Mouse (Mus musculus) embryonic facial prominence, embryonic 11.5 days (tissue): ENCODE results near the gene Ddx21. TPM values are rescaled to one million over a fixed set of nuclear protein-coding genes. Genes with fewer than 3 reads are reported as not detected.
A peak's percentile ranks its signal among the peaks of the same experiment; 100 is the strongest.

Source experiments
- ATAC-seq: fragments of 200-750 bp; cut with Nextera tagmentation; replicated peaks from 2 replicates; pipeline ENCODE4 v1.8.0; 2017; ENCODE audit warnings: low read depth; ENCODE audit not compliant: insufficient number of reproducible peaks, low FRiP score, low TSS enrichment
- DNase-seq: peaks from one replicate; pipeline ENCODE4 v3.0.0-alpha.2; 2015; ENCODE audit warnings: low spot score
- H3K27ac ChIP-seq: fragments of 300-500 bp; sonication (generic); replicated peaks from 2 replicates; pipeline ENCODE4 v1.5.1; 2014; ENCODE audit warnings: mild to moderate bottlenecking, low read depth, low read length, control low read depth
- H3K27me3 ChIP-seq: fragments of 300-500 bp; sonication (generic); 2 replicates; pipeline ENCODE4 v1.6.1; 2014; ENCODE audit warnings: mild to moderate bottlenecking, low read length, moderate library complexity, mixed read lengths; ENCODE audit not compliant: control insufficient read depth, insufficient read depth
- H3K36me3 ChIP-seq: fragments of 300-500 bp; sonication (generic); replicated peaks from 2 replicates; pipeline ENCODE4 v1.6.1; 2014; ENCODE audit warnings: low read depth, mild to moderate bottlenecking, low read length, moderate library complexity, mixed read lengths; ENCODE audit not compliant: control insufficient read depth, insufficient read depth
- H3K4me1 ChIP-seq: fragments of 300-500 bp; sonication (generic); 2 replicates; pipeline ENCODE4 v1.6.1; 2014; ENCODE audit warnings: low read length, mixed read lengths; ENCODE audit not compliant: control insufficient read depth, insufficient read depth
- H3K4me2 ChIP-seq: fragments of 300-500 bp; sonication (generic); 2 replicates; pipeline ENCODE4 v1.6.1; 2014; ENCODE audit warnings: low read depth, mild to moderate bottlenecking, control low read depth, low read length, moderate library complexity
- H3K4me3 ChIP-seq: fragments of 300-500 bp; sonication (generic); 2 replicates; pipeline ENCODE4 v1.5.1; 2014; ENCODE audit warnings: low read depth, low read length, control low read depth
- H3K9ac ChIP-seq: fragments of 300-500 bp; sonication (generic); replicated peaks from 2 replicates; pipeline ENCODE4 v1.6.1; 2014; ENCODE audit warnings: mild to moderate bottlenecking, control low read depth, low read length
- H3K9me3 ChIP-seq: fragments of 300-500 bp; sonication (generic); replicated peaks from 2 replicates; pipeline ENCODE4 v1.6.1; 2016; ENCODE audit warnings: mild to moderate bottlenecking, low read length, inconsistent platforms, mixed read lengths; ENCODE audit not compliant: control insufficient read depth
- WGBS: fragments of 180-500 bp; shearing (Covaris S2); extraction: QIAGEN DNeasy Blood & Tissue Kit; methylation state at CpG from one replicate; pipeline ENCODE4 v1.1.7; 2014; 5-methylcytosine and 5-hydroxymethylcytosine counted together
- polyA plus RNA-seq: library from polyadenylated mRNA; unstranded; fragments of >200 nt; fragmentation: Nextera tagmentation; extraction: Ambion mirVana; gene quantifications from 2 replicates; pipeline ENCODE4 v1.2.1, GENCODE M21; 2014

Gene Ddx21
- 38.6 and 40.8 TPM in 2 replicates for polyA plus RNA-seq

DNA sequence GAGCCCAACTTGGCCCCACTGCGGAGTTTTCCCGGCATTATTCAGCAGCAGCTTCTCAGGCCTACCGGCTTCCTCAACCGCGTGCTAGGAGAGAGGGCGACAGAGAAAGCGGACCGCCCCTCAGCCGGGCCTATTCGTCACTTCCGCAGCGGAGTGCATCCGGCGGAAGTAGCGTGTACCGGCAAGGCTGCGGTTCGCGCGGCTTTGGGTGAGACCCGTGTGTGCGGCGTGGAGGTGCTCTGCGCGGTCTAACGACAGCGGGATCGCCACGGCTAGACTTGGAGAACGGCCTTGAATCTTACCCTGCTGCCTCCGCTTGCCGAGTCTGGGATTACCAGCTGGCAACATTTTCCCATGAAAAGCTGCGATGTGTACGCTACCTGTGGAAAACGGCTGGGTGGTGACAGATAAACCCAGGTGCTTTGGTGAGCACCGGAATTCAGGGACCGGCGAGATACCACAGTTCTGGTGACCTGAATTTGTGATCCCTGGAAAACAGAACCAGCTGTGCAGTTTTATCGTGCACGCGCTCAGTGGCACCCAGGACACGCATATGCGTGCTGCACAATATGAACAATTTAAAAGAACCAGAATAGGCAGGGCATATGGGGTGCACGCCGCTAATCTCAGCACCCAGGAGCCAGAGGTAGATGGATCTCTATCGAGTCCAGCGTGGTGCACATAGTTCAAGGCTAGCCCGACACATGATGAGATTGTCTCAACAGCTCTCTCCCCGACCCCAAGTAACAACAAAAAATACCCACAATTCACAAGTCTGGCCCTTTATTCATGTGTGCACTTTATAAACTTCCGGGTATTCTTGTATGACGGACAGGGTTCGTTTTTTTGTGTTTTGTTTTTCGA is at the start of gene Ddx21:
Ddx21 (minus strand) TSS at position 105 of the 864 bp plus-strand sequence.
- 6% methylated on average over 53 of the region's 53 CpGs for WGBS

GRCm38 (mm10) chr10:62650881-62651810 is 49.1 kb upstream of the Ddx21 start, which contains the start of gene Ddx50:
TSS of gene Ddx50 (minus strand) at chr10:62651218.
- Histone ChIP-seq H3K4me3 (peak within 1 kb of the TSS; percentile 92), H3K9me3 (no peaks in the 10 kb centered on the region), H3K27me3 (no peaks in the 10 kb centered on the region), H3K9ac (peak within 1 kb of the TSS; percentile 89), H3K36me3 (no peaks in the 10 kb centered on the region; the same call in 1 of the 2 replicates), H3K4me2 (peak within 1 kb of the TSS; percentile 71), H3K4me1 (no peaks in the 10 kb centered on the region), H3K27ac (peak within 1 kb of the TSS; percentile 88)
- WGBS: under 1% methylated on average over 85 of the region's 89 CpGs
- DNase-seq (peak; percentile 100), ATAC-seq (peak; percentile 100)

More for the DNA sequence above, at the start of gene Ddx21:
- Histone ChIP-seq H3K27me3 (no peaks in the 10 kb centered on the region), H3K4me1 (no peaks in the 10 kb centered on the region), H3K9ac (peak within 1 kb of the TSS; percentile 87), H3K9me3 (no peaks in the 10 kb centered on the region), H3K4me3 (peak within 1 kb of the TSS; percentile 91), H3K36me3 (no peaks in the 10 kb centered on the region; the same call in none of the 2 replicates), H3K27ac (peak within 1 kb of the TSS; percentile 28; the same call in 1 of the 2 replicates), H3K4me2 (peak within 1 kb of the TSS; percentile 91)
- ATAC-seq: peak; percentile 96
- peak; percentile 97 for DNase-seq

- H3K27ac ChIP-seq: peak overlapping the region; percentile 85
- DNase-seq: no peak
- H3K36me3 ChIP-seq: no peaks in the 10 kb centered on the region; the same call in 1 of the 2 replicates
- no peaks in the 10 kb centered on the region for H3K27me3 ChIP-seq
- ATAC-seq: no peak
- no peaks in the 10 kb centered on the region for H3K9me3 ChIP-seq
- H3K4me1 ChIP-seq: no peaks in the 10 kb centered on the region
- H3K4me3 ChIP-seq: peak overlapping the region; percentile 92
- under 1% methylated on average over 17 of the region's 17 CpGs for WGBS
- peak overlapping the region; percentile 71 for H3K4me2 ChIP-seq
- peak overlapping the region; percentile 89 for H3K9ac ChIP-seq
These were observed 48.3 kb upstream of the Ddx21 start for GRCm38 (mm10) chr10:62650358-62650782.

- no peaks in the 10 kb centered on the region for H3K27me3 ChIP-seq
- 90% methylated on average over 3 of the region's 3 CpGs for WGBS
- H3K4me1 ChIP-seq: no peaks in the 10 kb centered on the region
- H3K36me3 ChIP-seq: no peaks in the 10 kb centered on the region
- H3K9me3 ChIP-seq: no peaks in the 10 kb centered on the region
- H3K27ac ChIP-seq: no peak overlapping the region
- no peak overlapping the region for H3K9ac ChIP-seq
- no peak for DNase-seq
- H3K4me2 ChIP-seq: no peak overlapping the region
- no peak for ATAC-seq
- no peak overlapping the region for H3K4me3 ChIP-seq
These were observed 2.1 kb upstream of the Ddx21 start for GRCm38 (mm10) chr10:62604161-62604560.

GRCm38 (mm10) chr10:62603233-62604030 is 1.4 kb upstream of the Ddx21 start:
- Histone ChIP-seq H3K9ac (no peak overlapping the region), H3K9me3 (no peaks in the 10 kb centered on the region), H3K36me3 (no peaks in the 10 kb centered on the region; the same call in 1 of the 2 replicates), H3K4me1 (no peaks in the 10 kb centered on the region), H3K27ac (no peak overlapping the region), H3K27me3 (no peaks in the 10 kb centered on the region), H3K4me2 (no peak overlapping the region), H3K4me3 (no peak overlapping the region)
- no peak for ATAC-seq
- DNase-seq: no peak
- 89% methylated on average over 12 of the region's 12 CpGs for WGBS

DNA sequence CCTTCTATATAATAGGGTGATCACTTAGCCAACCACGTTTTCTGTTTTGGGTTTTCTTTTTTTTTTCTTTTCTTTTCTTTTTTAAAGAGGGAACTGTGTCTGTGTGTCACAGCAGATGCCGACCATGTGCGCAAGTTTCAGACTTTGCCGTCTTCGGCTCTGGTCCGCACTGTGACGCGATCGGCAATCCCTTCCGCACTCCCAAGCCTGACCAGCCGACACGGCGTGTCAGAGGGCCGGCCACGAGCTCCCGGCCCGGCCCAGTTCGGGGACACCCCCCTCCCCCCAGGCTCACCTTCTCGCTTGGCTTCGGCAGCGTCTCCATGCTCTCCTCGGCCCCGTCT is 276 bp downstream of the Ddx21 start:
- Histone ChIP-seq H3K9me3 (no peaks in the 10 kb centered on the region), H3K9ac (peak overlapping the region; percentile 87), H3K4me3 (peak overlapping the region; percentile 91), H3K27ac (0 out of 2 replicates have a peak overlapping the region, but pooled peaks have one; percentile 28), H3K4me2 (peak overlapping the region; percentile 91), H3K27me3 (no peaks in the 10 kb centered on the region), H3K36me3 (no peaks in the 10 kb centered on the region; the same call in none of the 2 replicates), H3K4me1 (no peaks in the 10 kb centered on the region)
- no peak for DNase-seq
- WGBS: 0% methylated on average over 23 of the region's 23 CpGs
- ATAC-seq: no peak; the same call in 1 of the 2 replicates

- no peak overlapping the region for H3K27ac ChIP-seq
- DNase-seq: peak; percentile 4
- H3K9ac ChIP-seq: peak overlapping the region; percentile 87
These were observed 859 bp downstream of the Ddx21 start for GRCm38 (mm10) chr10:62601053-62601791.

More at GRCm38 (mm10) chr10:62601053-62601791, 859 bp downstream of the Ddx21 start:
- H3K27me3 ChIP-seq: no peaks in the 10 kb centered on the region
- H3K4me2 ChIP-seq: peak overlapping the region; percentile 91
- no peaks in the 10 kb centered on the region; the same call in none of the 2 replicates for H3K36me3 ChIP-seq
- H3K4me1 ChIP-seq: no peaks in the 10 kb centered on the region
- H3K4me3 ChIP-seq: peak overlapping the region; percentile 91
- H3K9me3 ChIP-seq: no peaks in the 10 kb centered on the region
- ATAC-seq: no peak
- WGBS: 12% methylated on average over 20 of the region's 20 CpGs
